Mouse (Mus musculus): ENCODE results near the gene B230219D22Rik. TPM values are rescaled to one million over a fixed set of nuclear protein-coding genes. Genes with fewer than 3 reads are reported as not detected.

The B230219D22Rik gene
- polyA plus RNA-seq, 1 experiment from 2014 or later = 51.4 TPM

DNA sequence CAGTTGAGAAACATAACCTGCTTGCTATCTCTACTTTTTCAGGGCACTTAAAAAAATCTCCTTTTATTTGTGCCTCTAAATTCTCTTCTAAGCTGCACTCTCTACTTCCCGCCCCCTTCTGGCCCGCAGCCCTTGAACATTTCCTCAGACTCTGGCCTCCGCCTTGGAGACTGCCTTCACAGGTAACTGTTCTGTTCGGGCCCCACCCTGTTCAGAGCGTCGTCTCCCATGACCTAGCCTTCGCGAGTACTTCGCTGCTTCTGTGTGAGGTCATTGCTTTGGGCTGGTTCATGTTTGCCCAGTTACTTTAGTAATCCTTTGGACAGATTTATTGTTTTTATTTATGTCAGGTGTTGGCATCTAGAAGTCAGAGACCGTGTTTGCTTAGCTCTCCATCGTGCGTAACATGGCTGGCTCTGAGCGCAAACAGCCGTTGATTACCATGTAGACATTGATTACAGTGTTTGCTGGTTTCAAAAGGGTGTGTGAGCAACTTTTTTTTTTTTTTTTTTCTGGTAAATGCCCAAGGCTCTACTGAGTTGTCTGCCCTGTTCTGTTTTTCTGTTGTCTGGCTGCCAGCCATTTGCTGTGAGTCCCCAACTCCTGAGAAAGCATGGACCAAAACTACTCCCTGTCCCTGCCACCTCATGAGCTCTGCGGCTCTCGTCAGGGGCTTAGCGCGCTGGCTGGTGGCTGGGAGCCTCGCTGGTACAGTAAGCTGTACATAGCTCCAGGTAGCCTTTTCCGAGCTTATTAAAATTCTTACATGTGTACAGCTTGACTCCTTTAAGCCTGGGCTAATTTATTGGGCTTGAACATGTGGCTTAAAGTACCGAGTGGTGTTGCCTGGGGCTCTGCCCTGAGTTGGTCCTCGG, 40.9 kb downstream of the B230219D22Rik start:
- Histone ChIP-seq H3K4me1 (ENCODE audit: control insufficient read depth, insufficient read depth, low read length) (no peaks in the 10 kb centered on the region), H3K4me2 (ENCODE audit: low read depth, low read length) (no peak overlapping the region), H3K9ac (ENCODE audit: low read length) (no peak overlapping the region), H3K4me3 (ENCODE audit: low read length) (no peak overlapping the region), H3K9me3 (replicated peaks; ENCODE audit: control insufficient read depth, low read length) (no peaks in the 10 kb centered on the region), H3K27me3 (ENCODE audit: control insufficient read depth, insufficient read depth, low read length) (no peaks in the 10 kb centered on the region), H3K36me3 (ENCODE audit: control insufficient read depth, insufficient read depth) (no peaks in the 10 kb centered on the region), H3K27ac (ENCODE audit: low read length) (no peak overlapping the region)
- WGBS = 82% methylated on average over 22 of the region's 22 CpGs
- no peak for ATAC-seq (replicated peaks; ENCODE audit: extremely low read depth, insufficient read depth, low FRiP score)

DNA sequence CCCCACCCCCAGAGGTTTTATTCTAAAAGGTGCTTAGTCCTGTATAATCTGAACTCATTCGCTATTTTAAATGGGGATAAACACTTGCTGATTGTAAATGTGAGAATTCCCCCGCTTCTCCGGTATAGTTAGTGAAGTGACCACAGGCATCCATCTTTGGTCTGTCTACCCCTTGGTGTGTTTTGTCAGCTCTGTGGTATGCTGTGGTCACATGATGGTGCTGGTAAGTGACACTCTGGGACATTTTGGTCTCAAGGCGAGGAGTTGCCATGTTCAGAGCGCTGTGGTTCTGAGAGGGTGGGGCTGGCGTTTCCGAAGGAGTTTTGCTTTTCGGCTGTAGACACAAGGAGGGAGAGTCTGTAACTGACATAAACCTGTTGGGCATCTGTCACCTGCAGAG, 45.0 kb downstream of the B230219D22Rik start:
- H3K4me1 ChIP-seq (ENCODE audit: control insufficient read depth, insufficient read depth, low read length) = no peaks in the 10 kb centered on the region
- H3K36me3 ChIP-seq (ENCODE audit: control insufficient read depth, insufficient read depth) = no peaks in the 10 kb centered on the region

DNA sequence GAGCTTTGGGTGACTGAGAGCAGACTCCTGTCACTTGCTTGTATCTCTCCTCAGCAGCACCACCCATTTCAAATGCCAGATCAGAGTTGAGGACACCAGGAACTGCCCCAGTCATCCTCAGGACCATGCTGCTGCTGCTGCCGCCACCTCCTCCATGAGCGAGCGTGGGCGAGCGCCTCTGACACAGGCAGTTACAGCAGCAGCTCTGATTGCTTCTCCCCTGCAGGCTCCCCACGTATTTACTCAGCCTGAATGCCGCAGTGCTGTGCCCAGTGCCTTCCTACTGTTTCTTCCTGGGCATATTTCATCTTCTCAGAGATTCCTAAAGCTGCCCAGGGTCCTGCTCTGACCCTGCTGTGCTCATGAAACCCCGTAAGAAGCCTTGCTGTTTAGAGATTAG, 49.4 kb downstream of the B230219D22Rik start:
- 59% methylated on average over 8 of the region's 8 CpGs for WGBS
- Histone ChIP-seq H3K9ac (ENCODE audit: low read length) (no peak overlapping the region), H3K27me3 (ENCODE audit: control insufficient read depth, insufficient read depth, low read length) (no peaks in the 10 kb centered on the region), H3K27ac (ENCODE audit: low read length) (no peak overlapping the region), H3K9me3 (replicated peaks; ENCODE audit: control insufficient read depth, low read length) (no peaks in the 10 kb centered on the region), H3K4me1 (ENCODE audit: control insufficient read depth, insufficient read depth, low read length) (no peaks in the 10 kb centered on the region), H3K36me3 (ENCODE audit: control insufficient read depth, insufficient read depth) (0 out of 2 replicates have a peak, but pooled peaks cover 4% of the 10 kb centered on the region), H3K4me3 (ENCODE audit: low read length) (no peak overlapping the region), H3K4me2 (ENCODE audit: low read depth, low read length) (no peak overlapping the region)
- ATAC-seq (replicated peaks; ENCODE audit: extremely low read depth, insufficient read depth, low FRiP score) = no peak

More for the DNA sequence above, 45.0 kb downstream of the B230219D22Rik start:
- Histone ChIP-seq H3K27ac (ENCODE audit: low read length) (no peak overlapping the region), H3K9me3 (replicated peaks; ENCODE audit: control insufficient read depth, low read length) (no peaks in the 10 kb centered on the region), H3K9ac (ENCODE audit: low read length) (no peak overlapping the region), H3K4me3 (ENCODE audit: low read length) (no peak overlapping the region), H3K27me3 (ENCODE audit: control insufficient read depth, insufficient read depth, low read length) (no peaks in the 10 kb centered on the region), H3K4me2 (ENCODE audit: low read depth, low read length) (no peak overlapping the region)
- WGBS = 80% methylated on average over 8 of the region's 8 CpGs
- no peak for ATAC-seq (replicated peaks; ENCODE audit: extremely low read depth, insufficient read depth, low FRiP score)

Other genes starting within 250 kb of the B230219D22Rik start
- gene Grk6, start 248.1 kb upstream of the B230219D22Rik start, polyA plus RNA-seq (2015; fragmentation: Nextera tagmentation; extraction: Ambion mirVana) = 11.4 and 19.4 TPM in 2 replicates
- 0.25 and 0.28 TPM in 2 replicates for gene Prr7, start 228.9 kb upstream of the B230219D22Rik start, polyA plus RNA-seq (2015; fragmentation: Nextera tagmentation; extraction: Ambion mirVana)
- gene Dbn1, start 205.0 kb upstream of the B230219D22Rik start, polyA plus RNA-seq (2015; fragmentation: Nextera tagmentation; extraction: Ambion mirVana) = 59.4 and 62.5 TPM in 2 replicates
- gene Pdlim7, start 179.4 kb upstream of the B230219D22Rik start, polyA plus RNA-seq (2015; fragmentation: Nextera tagmentation; extraction: Ambion mirVana) = 229 and 248 TPM in 2 replicates
- gene Dok3, start 163.8 kb upstream of the B230219D22Rik start, polyA plus RNA-seq (2015; fragmentation: Nextera tagmentation; extraction: Ambion mirVana) = 1.9 and 2.2 TPM in 2 replicates
- 31.9 and 32.1 TPM in 2 replicates for gene Ddx41, start 156.5 kb upstream of the B230219D22Rik start, polyA plus RNA-seq (2015; fragmentation: Nextera tagmentation; extraction: Ambion mirVana)
- gene Fam193b, start 122.0 kb upstream of the B230219D22Rik start, polyA plus RNA-seq (2015; fragmentation: Nextera tagmentation; extraction: Ambion mirVana) = 22.6 and 23.9 TPM in 2 replicates
- 99.9 and 110 TPM in 2 replicates for gene Tmed9, start 119.4 kb upstream of the B230219D22Rik start, polyA plus RNA-seq (2015; fragmentation: Nextera tagmentation; extraction: Ambion mirVana)
- gene B4galt7, start 93.2 kb upstream of the B230219D22Rik start, polyA plus RNA-seq (2015; fragmentation: Nextera tagmentation; extraction: Ambion mirVana) = 18.1 and 18.9 TPM in 2 replicates
- gene Caml, start 70.1 kb upstream of the B230219D22Rik start, polyA plus RNA-seq (2015; fragmentation: Nextera tagmentation; extraction: Ambion mirVana) = 35.6 and 39.9 TPM in 2 replicates
- 20.5 and 21.4 TPM in 2 replicates for gene Ddx46, start 58.1 kb upstream of the B230219D22Rik start, polyA plus RNA-seq (2015; fragmentation: Nextera tagmentation; extraction: Ambion mirVana)
- 65.6 and 73.4 TPM in 2 replicates for gene Txndc15, start 21.5 kb downstream of the B230219D22Rik start, polyA plus RNA-seq (2015; fragmentation: Nextera tagmentation; extraction: Ambion mirVana)
- 49.9 and 66.0 TPM in 2 replicates for gene Pcbd2, start 34.2 kb downstream of the B230219D22Rik start, polyA plus RNA-seq (2015; fragmentation: Nextera tagmentation; extraction: Ambion mirVana)
- gene Catsper3, start 91.4 kb downstream of the B230219D22Rik start, polyA plus RNA-seq (2015; fragmentation: Nextera tagmentation; extraction: Ambion mirVana) = 0.11 TPM in 1 of 2 replicates, not detected in the other
- 0.09 and 0.17 TPM in 2 replicates for gene Pitx1, start 143.1 kb downstream of the B230219D22Rik start, polyA plus RNA-seq (2015; fragmentation: Nextera tagmentation; extraction: Ambion mirVana)